Mouse (Mus musculus): ENCODE measurements at regions not wholly inside any gene's neighbourhood (a gene's known extent, or its start where the extent isn't known, plus 50 kb on each side); places are given as distances from the start of the nearest gene placed in this dataset.
"Not testable (repeated sequence)": the region's sequence is repeated elsewhere in the genome, so short reads cannot be mapped to it uniquely, and the experiment has no call there.

DNA sequence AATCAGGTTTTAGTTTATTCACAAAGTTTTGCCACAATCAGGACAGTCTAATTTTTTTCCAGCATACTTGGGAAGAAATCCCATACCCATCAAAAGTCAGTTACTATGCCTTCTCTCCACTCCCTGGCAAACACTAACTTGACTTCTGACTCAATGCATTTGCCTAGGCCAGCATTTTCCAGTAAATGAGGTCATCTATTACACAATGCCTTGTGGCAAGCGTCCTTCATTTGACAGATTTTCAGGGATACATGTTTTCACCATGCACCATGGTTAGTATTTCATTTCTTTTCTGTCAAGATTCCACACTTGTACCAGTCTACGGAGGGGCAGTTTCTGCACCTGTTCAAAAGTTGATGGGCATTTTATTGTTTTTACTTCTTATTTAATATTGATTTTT is 88.4 kb upstream of the Slc2a12 start:
- not testable (repeated sequence) for DNase-seq (ENCODE audit: low spot score)

DNA sequence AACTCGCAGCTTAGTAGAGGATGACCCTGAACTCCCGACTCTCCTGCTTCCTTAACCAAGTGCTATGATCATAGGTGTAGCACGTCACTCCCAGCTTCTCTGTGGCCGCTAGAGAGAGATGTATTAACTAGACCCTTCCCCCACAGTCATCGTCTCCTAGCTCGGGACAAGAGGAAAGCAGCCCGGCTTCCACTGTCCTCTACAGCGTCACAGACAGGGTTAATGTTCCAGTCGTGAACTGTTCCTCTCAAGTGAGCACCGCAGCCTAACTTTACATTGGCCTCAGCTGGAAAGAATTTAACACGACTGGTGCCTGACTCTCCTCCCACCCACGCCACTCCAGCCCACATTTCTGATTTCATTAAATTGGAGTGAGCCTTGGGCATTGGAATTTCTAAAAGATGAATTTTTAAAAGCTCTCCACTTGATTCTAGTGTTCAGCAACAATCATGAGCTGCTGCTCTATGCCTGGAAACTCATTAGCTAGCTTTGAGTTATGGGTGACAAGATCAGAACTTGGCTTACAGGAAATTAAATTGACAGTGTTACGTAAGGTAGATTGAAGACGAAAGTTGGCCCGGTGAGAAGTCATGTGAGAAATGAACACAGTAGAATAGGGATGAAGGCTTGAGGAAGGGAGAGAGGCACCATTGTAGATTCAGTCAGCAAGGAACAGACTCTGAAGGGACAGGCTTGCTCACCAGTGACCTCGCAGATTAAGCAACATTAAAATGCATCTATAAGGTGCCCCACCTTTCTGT is 75.4 kb upstream of the Slc2a12 start:
- DNase-seq (ENCODE audit: low spot score): not testable (repeated sequence)

DNA sequence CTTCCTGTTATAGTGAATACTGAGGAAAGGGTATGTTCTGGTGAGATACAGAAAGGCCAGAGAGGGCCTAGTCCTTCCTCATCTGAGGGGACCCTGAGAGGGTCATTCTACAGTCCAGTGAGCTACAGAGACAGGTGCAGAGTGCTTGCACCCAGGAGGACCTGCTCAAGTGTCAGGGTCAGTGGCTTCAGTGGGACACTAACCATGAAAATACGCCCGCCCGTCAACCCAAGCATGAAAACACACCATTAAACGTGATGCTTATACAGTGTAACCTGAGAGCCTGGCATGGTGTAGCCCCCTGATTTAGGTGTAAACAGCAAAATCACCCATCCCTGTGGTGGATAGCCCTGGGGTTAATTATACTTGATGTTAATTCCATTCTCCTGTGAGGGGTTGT is 70.8 kb upstream of the Slc2a12 start:
- DNase-seq (ENCODE audit: low spot score): not testable (repeated sequence)

DNA sequence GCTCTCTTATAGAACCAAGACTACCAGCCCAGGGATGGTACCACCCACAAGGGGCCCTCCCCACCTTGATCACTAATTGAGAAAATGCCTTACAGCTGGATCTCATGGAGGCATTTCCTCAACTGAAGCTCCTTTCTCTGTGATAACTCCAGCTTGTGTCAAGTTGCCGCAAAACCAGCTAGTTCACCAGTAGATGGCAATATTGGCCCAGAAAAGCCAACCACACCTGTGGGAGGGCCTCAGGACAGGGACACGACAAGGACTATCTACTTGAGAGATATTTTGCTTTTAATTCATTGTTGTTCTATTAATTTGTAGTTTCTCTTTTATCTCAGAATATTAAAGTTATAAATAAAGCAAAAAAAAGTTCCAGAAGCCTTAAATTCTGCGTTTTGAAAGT is 65.4 kb upstream of the Slc2a12 start:
- DNase-seq (ENCODE audit: low spot score): peak; percentile 30

DNA sequence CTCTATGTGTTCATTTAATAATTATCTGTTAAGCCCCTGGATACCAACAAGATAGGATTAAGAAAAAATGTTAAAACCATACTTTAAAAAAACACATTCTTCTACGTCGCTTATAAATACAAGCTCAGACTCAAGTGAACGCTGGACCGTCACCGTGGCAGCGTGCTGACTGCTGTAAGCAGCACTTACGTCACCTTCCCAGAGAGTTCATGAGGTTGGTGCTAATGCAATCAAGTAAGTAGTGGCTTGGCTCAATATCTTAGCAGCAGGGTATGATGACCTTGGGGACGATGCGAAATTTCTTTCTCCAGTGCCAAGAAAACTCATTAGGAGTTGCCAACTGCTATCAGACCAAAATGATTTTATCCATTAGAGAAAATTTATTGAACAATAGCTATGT is 63.5 kb upstream of the Slc2a12 start:
- not testable (repeated sequence) for DNase-seq (ENCODE audit: low spot score)

DNA sequence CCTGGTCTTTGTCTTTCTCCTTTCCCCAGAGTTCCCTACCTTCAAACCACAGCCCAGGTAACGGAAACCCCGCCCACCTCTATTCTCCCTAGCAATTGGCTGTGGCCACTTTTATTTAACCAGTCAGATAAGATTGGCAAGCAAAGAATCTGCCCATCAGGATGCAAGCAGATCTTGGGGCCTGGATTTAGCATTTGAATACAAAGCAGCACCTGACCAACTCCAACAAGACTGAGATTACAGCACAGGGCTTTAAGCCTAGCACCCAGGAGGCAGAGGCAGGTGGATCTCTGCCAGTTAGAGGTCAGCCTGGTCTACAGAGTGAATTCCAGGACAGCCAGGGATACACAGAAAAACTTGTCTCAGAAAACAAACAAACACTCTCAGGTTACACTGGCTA is 61.5 kb upstream of the Slc2a12 start:
- DNase-seq (ENCODE audit: low spot score): not testable (repeated sequence)

DNA sequence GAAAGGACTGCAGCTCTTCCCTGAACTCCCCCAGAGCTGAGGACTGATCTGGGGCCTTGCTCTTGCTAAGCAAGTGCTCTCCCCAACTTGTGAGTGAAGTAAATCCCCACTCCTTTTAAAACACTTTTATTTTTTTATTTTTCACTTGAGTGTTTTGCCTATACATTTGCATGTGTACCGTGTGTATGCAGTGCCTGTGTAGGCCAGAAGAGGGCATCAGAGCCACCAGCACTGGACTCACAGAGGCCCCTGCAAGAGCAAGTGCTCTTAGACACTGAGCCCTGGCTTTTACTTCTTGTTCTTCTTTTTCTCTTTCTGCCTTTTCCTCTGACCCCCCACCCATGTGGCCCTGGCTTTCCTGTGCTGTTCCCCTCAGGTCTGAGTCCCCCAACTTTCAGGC is 56.2 kb upstream of the Slc2a12 start:
- not testable (repeated sequence) for DNase-seq (ENCODE audit: low spot score)

DNA sequence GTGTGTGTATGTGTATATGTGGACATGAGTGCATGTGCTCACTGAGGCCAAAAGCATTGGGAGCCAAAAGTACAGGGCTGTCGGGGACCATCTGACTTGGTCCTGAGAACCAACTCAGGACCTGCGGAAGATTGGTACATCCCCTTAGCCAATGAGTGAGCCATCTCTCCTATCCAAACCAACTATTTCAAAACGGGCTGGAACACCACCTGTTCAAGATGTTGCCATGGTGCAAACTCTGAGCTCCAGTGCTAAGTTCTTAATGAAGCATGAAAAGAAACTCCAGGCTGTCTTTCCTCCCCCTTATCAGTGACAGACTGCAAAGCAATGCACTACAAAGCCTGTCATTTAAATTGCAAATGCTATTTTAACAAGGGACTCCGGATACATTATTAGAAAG is 53.1 kb upstream of the Slc2a12 start:
- DNase-seq (ENCODE audit: low spot score): not testable (repeated sequence)

DNA sequence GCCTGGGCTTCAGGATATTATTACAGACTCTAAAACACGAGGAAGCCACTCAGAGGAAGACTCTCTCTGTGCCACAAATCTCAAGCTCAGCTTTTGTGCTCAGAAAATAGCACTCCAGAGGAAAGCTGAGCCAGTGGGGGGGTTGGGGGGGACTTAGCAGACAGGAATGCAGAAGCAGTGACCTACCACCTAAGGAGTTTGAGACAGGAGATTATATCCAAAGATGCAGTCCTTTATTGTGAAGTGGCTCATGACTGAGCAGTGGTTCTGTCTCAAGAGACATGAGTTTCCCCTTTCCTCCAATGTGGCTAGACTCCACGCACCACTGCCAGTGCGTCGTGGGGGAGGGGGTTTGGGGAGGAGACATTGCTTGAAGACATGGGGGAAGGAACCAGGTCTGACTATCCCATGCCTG is 52.6 kb upstream of the Slc2a12 start:
- DNase-seq (ENCODE audit: low spot score): not testable (repeated sequence)

DNA sequence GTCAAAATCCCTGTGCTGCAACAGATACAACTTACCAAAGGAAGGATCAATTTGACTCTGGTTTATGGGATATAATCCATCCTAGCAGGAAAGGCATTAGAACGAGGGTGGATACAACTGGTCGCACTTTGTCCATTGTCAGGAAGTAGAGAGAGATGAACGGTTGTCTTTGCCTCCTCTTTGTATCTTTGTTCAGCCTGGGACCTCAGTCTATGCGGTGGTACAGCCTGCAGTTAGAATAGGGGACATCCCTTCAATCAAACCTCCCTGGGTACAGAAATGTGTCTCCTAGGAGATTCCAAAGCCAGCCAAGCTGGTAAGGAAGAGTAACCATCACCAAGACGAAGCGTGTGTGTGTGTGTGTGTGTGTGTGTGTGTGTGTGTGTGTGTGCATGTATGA is 52.1 kb upstream of the Slc2a12 start:
- not testable (repeated sequence) for DNase-seq (ENCODE audit: low spot score)

Data from layer of hippocampus, adult 9-10 months (tissue).